Mouse (Mus musculus) heart, adult 2 months (tissue): ENCODE measurements around the gene Slc22a16.

Experiments
- CTCF ChIP-seq: fragments of 200-600 bp; IDR thresholded peaks from 2 replicates; pipeline ENCODE4 v1.8.1; 2022; ENCODE audit warnings: antibody characterized with exemption, mild to moderate bottlenecking, moderate library complexity
- POLR2A ChIP-seq: fragments of 200-500 bp; IDR thresholded peaks from 2 replicates; pipeline ENCODE4 v1.6.1; 2011; ENCODE audit warnings: mild to moderate bottlenecking, low read depth, low read length, control low read depth; ENCODE audit not compliant: insufficient read depth

- TF ChIP-seq CTCF: no peak
- TF ChIP-seq POLR2A: no peak
These were observed 41.5 kb upstream of the Slc22a16 start for GRCm38 (mm10) chr10:40528668-40529067.
